Mouse (Mus musculus): ENCODE data around the gene Pars2. TPM values are rescaled to one million over a fixed set of nuclear protein-coding genes. Genes with fewer than 3 reads are reported as not detected.

Gene Pars2
- polyA plus RNA-seq, 1 experiment from 2014 or later = 11.8 TPM

- 65% methylated on average over 10 of the region's 10 CpGs for WGBS
- peak; percentile 31 for DNase-seq (ENCODE audit: low spot score)
- Histone ChIP-seq H3K4me1 (replicated peaks; ENCODE audit: insufficient read depth, low read length) (no peaks in the 10 kb centered on the region), H3K27ac (peak overlapping the region; percentile 57), H3K9me3 (replicated peaks; ENCODE audit: low read length) (no peaks in the 10 kb centered on the region), H3K36me3 (ENCODE audit: insufficient read depth, low read length) (peaks cover 91% of the 10 kb centered on the region), H3K4me3 (replicated peaks; ENCODE audit: low read depth, low read length) (no peak overlapping the region), H3K9ac (ENCODE audit: low read depth, low read length) (no peak overlapping the region), H3K27me3 (ENCODE audit: insufficient read depth, low read length) (no peaks in the 10 kb centered on the region), H3K4me2 (ENCODE audit: low read length) (no peak overlapping the region)
- TF ChIP-seq CTCF (IDR thresholded peaks at IDR 0.05; ENCODE audit: low read depth) = no peak
- peak; percentile 55; the same call in 1 of the 2 replicates for ATAC-seq (replicated peaks; ENCODE audit: low FRiP score, low read depth)
Observed at GRCm38 (mm10) chr4:106665673-106666072, 14.8 kb downstream of the Pars2 start.

- DNase-seq (ENCODE audit: low spot score) = no peak
Observed at GRCm38 (mm10) chr4:106666546-106666945, 15.7 kb downstream of the Pars2 start.

GRCm38 (mm10) chr4:106676749-106677148 is 25.9 kb downstream of the Pars2 start:
- Histone ChIP-seq H3K9ac (ENCODE audit: low read depth, low read length) (no peak overlapping the region), H3K36me3 (ENCODE audit: insufficient read depth, low read length) (peaks cover 39% of the 10 kb centered on the region), H3K27ac (no peak overlapping the region), H3K27me3 (ENCODE audit: insufficient read depth, low read length) (no peaks in the 10 kb centered on the region), H3K4me1 (replicated peaks; ENCODE audit: insufficient read depth, low read length) (peaks cover 10% of the 10 kb centered on the region), H3K4me2 (ENCODE audit: low read length) (no peak overlapping the region), H3K4me3 (replicated peaks; ENCODE audit: low read depth, low read length) (no peak overlapping the region), H3K9me3 (replicated peaks; ENCODE audit: low read length) (no peaks in the 10 kb centered on the region)
- ATAC-seq (replicated peaks; ENCODE audit: low FRiP score, low read depth) (no peak), DNase-seq (ENCODE audit: low spot score) (no peak)
- WGBS = 82% methylated on average over 5 of the region's 5 CpGs
- no peak for TF ChIP-seq CTCF (IDR thresholded peaks at IDR 0.05; ENCODE audit: low read depth)

More at GRCm38 (mm10) chr4:106666546-106666945, 15.7 kb downstream of the Pars2 start:
- WGBS = 89% methylated on average over 2 of the region's 2 CpGs
- TF ChIP-seq CTCF (IDR thresholded peaks at IDR 0.05; ENCODE audit: low read depth) = no peak
- Histone ChIP-seq H3K4me1 (replicated peaks; ENCODE audit: insufficient read depth, low read length) (no peaks in the 10 kb centered on the region), H3K4me2 (ENCODE audit: low read length) (no peak overlapping the region), H3K4me3 (replicated peaks; ENCODE audit: low read depth, low read length) (no peak overlapping the region), H3K9me3 (replicated peaks; ENCODE audit: low read length) (no peaks in the 10 kb centered on the region), H3K36me3 (ENCODE audit: insufficient read depth, low read length) (peaks cover 92% of the 10 kb centered on the region), H3K27ac (no peak overlapping the region), H3K27me3 (ENCODE audit: insufficient read depth, low read length) (no peaks in the 10 kb centered on the region), H3K9ac (ENCODE audit: low read depth, low read length) (no peak overlapping the region)
- no peak for ATAC-seq (replicated peaks; ENCODE audit: low FRiP score, low read depth)

- under 1% methylated on average over 43 of the region's 43 CpGs for WGBS
- 0 out of 2 replicates have a peak, but pooled peaks have one; percentile 12 for TF ChIP-seq CTCF (IDR thresholded peaks at IDR 0.05; ENCODE audit: low read depth)
- peak within 1 kb of the TSS; percentile 87 for H3K4me3 ChIP-seq (replicated peaks; ENCODE audit: low read depth, low read length)
- ATAC-seq (replicated peaks; ENCODE audit: low FRiP score, low read depth) = peak; percentile 99
- peak within 1 kb of the TSS; percentile 74; the same call in 1 of the 2 replicates for H3K27ac ChIP-seq
- peak; percentile 98 for DNase-seq (ENCODE audit: low spot score)
- peak within 1 kb of the TSS; percentile 92 for H3K9ac ChIP-seq (ENCODE audit: low read depth, low read length)
- H3K4me1 ChIP-seq (replicated peaks; ENCODE audit: insufficient read depth, low read length) = peaks cover 10% of the 10 kb centered on the region
- peaks cover 25% of the 10 kb centered on the region for H3K36me3 ChIP-seq (ENCODE audit: insufficient read depth, low read length)
- H3K9me3 ChIP-seq (replicated peaks; ENCODE audit: low read length) = no peaks in the 10 kb centered on the region
- peak within 1 kb of the TSS; percentile 83 for H3K4me2 ChIP-seq (ENCODE audit: low read length)
- no peaks in the 10 kb centered on the region for H3K27me3 ChIP-seq (ENCODE audit: insufficient read depth, low read length)
Observed at GRCm38 (mm10) chr4:106678442-106679118, 27.7 kb downstream of the Pars2 start, which contains the start of gene Ttc4. Gene Ttc4, minus strand, starts transcription at chr4:106678944.

- H3K27me3 ChIP-seq (ENCODE audit: insufficient read depth, low read length) = no peaks in the 10 kb centered on the region
- no peaks in the 10 kb centered on the region for H3K9me3 ChIP-seq (replicated peaks; ENCODE audit: low read length)
- ATAC-seq (replicated peaks; ENCODE audit: low FRiP score, low read depth) (peak; percentile 23; the same call in 1 of the 2 replicates), DNase-seq (ENCODE audit: low spot score) (no peak)
- H3K27ac ChIP-seq = no peak overlapping the region
- peak overlapping the region; percentile 87 for H3K4me3 ChIP-seq (replicated peaks; ENCODE audit: low read depth, low read length)
- no peak for TF ChIP-seq CTCF (IDR thresholded peaks at IDR 0.05; ENCODE audit: low read depth)
- no peak overlapping the region for H3K9ac ChIP-seq (ENCODE audit: low read depth, low read length)
- H3K4me2 ChIP-seq (ENCODE audit: low read length) = peak overlapping the region; percentile 83
- peaks cover 10% of the 10 kb centered on the region for H3K4me1 ChIP-seq (replicated peaks; ENCODE audit: insufficient read depth, low read length)
- H3K36me3 ChIP-seq (ENCODE audit: insufficient read depth, low read length) = peaks cover 23% of the 10 kb centered on the region
- WGBS = 47% methylated on average over 3 of the region's 3 CpGs
Observed at GRCm38 (mm10) chr4:106679152-106679551, 28.3 kb downstream of the Pars2 start.

- no peaks in the 10 kb centered on the region for H3K27me3 ChIP-seq (ENCODE audit: insufficient read depth, low read length)
- peaks cover 10% of the 10 kb centered on the region for H3K4me1 ChIP-seq (replicated peaks; ENCODE audit: insufficient read depth, low read length)
- H3K9me3 ChIP-seq (replicated peaks; ENCODE audit: low read length) = no peaks in the 10 kb centered on the region
- H3K27ac ChIP-seq = no peak overlapping the region
- WGBS = 59% methylated on average over 2 of the region's 2 CpGs
- TF ChIP-seq CTCF (IDR thresholded peaks at IDR 0.05; ENCODE audit: low read depth) = no peak
- DNase-seq (ENCODE audit: low spot score) = no peak
- peaks cover 11% of the 10 kb centered on the region; the same call in 1 of the 2 replicates for H3K36me3 ChIP-seq (ENCODE audit: insufficient read depth, low read length)
- no peak overlapping the region for H3K4me3 ChIP-seq (replicated peaks; ENCODE audit: low read depth, low read length)
- H3K9ac ChIP-seq (ENCODE audit: low read depth, low read length) = no peak overlapping the region
- no peak for ATAC-seq (replicated peaks; ENCODE audit: low FRiP score, low read depth)
- no peak overlapping the region for H3K4me2 ChIP-seq (ENCODE audit: low read length)
Observed at GRCm38 (mm10) chr4:106680955-106681354, 30.1 kb downstream of the Pars2 start.

All from kidney, postnatal 0 days (tissue).